Mouse (Mus musculus) MEL (cell line): ENCODE results near the gene Rnf114. TPM values are rescaled to one million over a fixed set of nuclear protein-coding genes. Genes with fewer than 3 reads are reported as not detected.
A peak's percentile ranks its signal among the peaks of the same experiment; 100 is the strongest.

Experiments used
- DNase-seq: peaks from one replicate; pipeline ENCODE4 v3.0.0; 2011; ENCODE audit warnings: low read depth, low spot score
- H3K27ac ChIP-seq: 2 replicates; pipeline ENCODE4 v1.5.1; 2012; ENCODE audit warnings: low read depth, mild to moderate bottlenecking, control low read depth, low read length, moderate library complexity; ENCODE audit not compliant: control insufficient read depth
- H3K27me3 ChIP-seq, 2 experiments: fragments of 150-350 bp in 1 of 2; sonication (generic) in 1 of 2; 2 replicates each; pipeline ENCODE4 v1.6.1; 2012; ENCODE audit warnings: low read length in 2 of 2, mild to moderate bottlenecking in 2 of 2, improper control_type of control experiment in 1 of 2, moderate library complexity in 1 of 2; ENCODE audit not compliant: insufficient read depth in 2 of 2, control insufficient read depth in 1 of 2
- H3K36me3 ChIP-seq, 2 experiments: 2 replicates each; pipeline ENCODE4 v1.6.1; 2012 to 2014; ENCODE audit warnings: low read length in 2 of 2, improper control_type of control experiment in 1 of 2, inconsistent platforms in 1 of 2, mild to moderate bottlenecking in 1 of 2; ENCODE audit not compliant: insufficient read depth in 2 of 2, control insufficient read depth in 1 of 2
- H3K4me1 ChIP-seq, 2 experiments: fragments of 150-350 bp in 1 of 2; sonication (generic) in 1 of 2; 2 replicates each; pipeline ENCODE4 v1.6.1; 2012; ENCODE audit warnings: low read length in 2 of 2, improper control_type of control experiment in 1 of 2, mild to moderate bottlenecking in 1 of 2; ENCODE audit not compliant: insufficient read depth in 2 of 2, control insufficient read depth in 1 of 2
- H3K4me3 ChIP-seq, 2 experiments: fragments of 150-350 bp in 1 of 2; sonication (generic) in 1 of 2; 2 replicates each; pipeline ENCODE4 v1.5.1; 2012; ENCODE audit warnings: low read depth in 2 of 2, low read length in 2 of 2, mild to moderate bottlenecking in 2 of 2, moderate library complexity in 2 of 2, control low read depth in 1 of 2, improper control_type of control experiment in 1 of 2; ENCODE audit not compliant: control insufficient read depth in 1 of 2, insufficient read depth in 1 of 2
- H3K79me2 ChIP-seq: 2 replicates; pipeline ENCODE4 v1.6.1; 2012; ENCODE audit warnings: mild to moderate bottlenecking, low read length, moderate library complexity; ENCODE audit not compliant: control insufficient read depth, poor library complexity, insufficient read depth
- H3K9ac ChIP-seq: 2 replicates; pipeline ENCODE4 v1.6.1; 2012; ENCODE audit warnings: low read depth, mild to moderate bottlenecking, control low read depth, low read length, moderate library complexity; ENCODE audit not compliant: control insufficient read depth, poor library complexity, severe bottlenecking
- H3K9me3 ChIP-seq: fragments of 150-350 bp; sonication (generic); replicated peaks from 2 replicates; pipeline ENCODE4 v1.6.1; 2012; ENCODE audit warnings: mild to moderate bottlenecking, low read length, improper control_type of control experiment, moderate library complexity; ENCODE audit not compliant: insufficient read depth
- BHLHE40 ChIP-seq: IDR thresholded peaks from 2 replicates; pipeline ENCODE4 v1.6.1; 2012; ENCODE audit warnings: low read depth, mild to moderate bottlenecking, inconsistent platforms, low read length, improper control_type of control experiment, borderline replicate concordance
- CHD1 ChIP-seq: IDR thresholded peaks from 2 replicates; pipeline ENCODE4 v1.6.1; 2012; ENCODE audit warnings: low read depth, mild to moderate bottlenecking, inconsistent platforms, low read length, improper control_type of control experiment
- CHD2 ChIP-seq: IDR thresholded peaks from 2 replicates; pipeline ENCODE4 v1.6.1; 2011; ENCODE audit warnings: low read length, improper control_type of control experiment
- E2F4 ChIP-seq: IDR thresholded peaks from 2 replicates; pipeline ENCODE4 v1.6.1; 2011; ENCODE audit warnings: low read depth, low read length, improper control_type of control experiment, borderline replicate concordance
- ELF1 ChIP-seq: IDR thresholded peaks from 2 replicates; pipeline ENCODE4 v1.6.1; 2014; ENCODE audit warnings: low read depth, mild to moderate bottlenecking, inconsistent platforms, low read length, improper control_type of control experiment, moderate library complexity
- EP300 ChIP-seq, 2 experiments: IDR thresholded peaks; 2 replicates each; pipeline ENCODE4 v1.6.1; 2011; ENCODE audit warnings: improper control_type of control experiment in 2 of 2, low read length in 2 of 2, low read depth in 1 of 2, mild to moderate bottlenecking in 1 of 2
- HCFC1 ChIP-seq: IDR thresholded peaks from 2 replicates; pipeline ENCODE4 v1.6.1; 2012; ENCODE audit warnings: low read depth, mild to moderate bottlenecking, inconsistent platforms, low read length, improper control_type of control experiment, moderate library complexity
- KAT2A ChIP-seq: conservative IDR thresholded peaks from 2 replicates; pipeline ENCODE4 v1.6.1; 2012; ENCODE audit warnings: low read depth, low read length, improper control_type of control experiment, inconsistent platforms
- MAX ChIP-seq: IDR thresholded peaks from 2 replicates; pipeline ENCODE4 v1.6.1; 2011; ENCODE audit warnings: low read length, improper control_type of control experiment
- MAZ ChIP-seq: IDR thresholded peaks from 2 replicates; pipeline ENCODE4 v1.6.1; 2012; ENCODE audit warnings: low read depth, mild to moderate bottlenecking, inconsistent platforms, low read length, improper control_type of control experiment
- MXI1 ChIP-seq: IDR thresholded peaks from 2 replicates; pipeline ENCODE4 v1.6.1; 2011; ENCODE audit warnings: mild to moderate bottlenecking, low read depth, low read length, improper control_type of control experiment
- NELFE ChIP-seq: IDR thresholded peaks from 2 replicates; pipeline ENCODE4 v1.6.1; 2011; ENCODE audit warnings: low read depth, low read length, improper control_type of control experiment
- NRF1 ChIP-seq: IDR thresholded peaks from 2 replicates; pipeline ENCODE4 v1.6.1; 2014; ENCODE audit warnings: low read depth, mild to moderate bottlenecking, inconsistent platforms, low read length, improper control_type of control experiment, moderate library complexity; ENCODE audit not compliant: poor library complexity, insufficient read depth, severe bottlenecking
- POLR2A ChIP-seq, 2 experiments: IDR thresholded peaks; 2 replicates each; pipeline ENCODE4 v1.6.1; 2011 to 2012; ENCODE audit warnings: low read length in 2 of 2, mild to moderate bottlenecking in 2 of 2, control low read depth in 1 of 2, improper control_type of control experiment in 1 of 2, low read depth in 1 of 2, moderate library complexity in 1 of 2; ENCODE audit not compliant: control insufficient read depth in 1 of 2, insufficient read depth in 1 of 2, poor library complexity in 1 of 2
- POLR2AphosphoS2 ChIP-seq: IDR thresholded peaks from 2 replicates; pipeline ENCODE4 v1.6.1; 2011; ENCODE audit warnings: low read length, improper control_type of control experiment
- POLR2AphosphoS5 ChIP-seq: IDR thresholded peaks from 2 replicates; pipeline ENCODE4 v1.6.1; 2012; ENCODE audit warnings: low read depth, borderline replicate concordance, mild to moderate bottlenecking, inconsistent platforms, low read length, moderate library complexity, mixed read lengths
- RAD21 ChIP-seq: IDR thresholded peaks from 2 replicates; pipeline ENCODE4 v1.6.1; 2011; ENCODE audit warnings: mild to moderate bottlenecking, low read depth, low read length, improper control_type of control experiment
- RCOR1 ChIP-seq: IDR thresholded peaks from 2 replicates; pipeline ENCODE4 v1.6.1; 2012; ENCODE audit warnings: low read depth, mild to moderate bottlenecking, inconsistent platforms, low read length, improper control_type of control experiment
- SIN3A ChIP-seq: IDR thresholded peaks from 2 replicates; pipeline ENCODE4 v1.6.1; 2012; ENCODE audit warnings: low read length, improper control_type of control experiment, inconsistent platforms
- TCF12 ChIP-seq: IDR thresholded peaks from 2 replicates; pipeline ENCODE4 v1.6.1; 2014; ENCODE audit warnings: low read depth, mild to moderate bottlenecking, inconsistent platforms, low read length, improper control_type of control experiment, moderate library complexity
- UBTF ChIP-seq: IDR thresholded peaks from 2 replicates; pipeline ENCODE4 v1.6.1; 2012; ENCODE audit warnings: low read depth, mild to moderate bottlenecking, inconsistent platforms, low read length, improper control_type of control experiment, moderate library complexity, borderline replicate concordance; ENCODE audit not compliant: insufficient read depth
- USF1 ChIP-seq: IDR thresholded peaks from 2 replicates; pipeline ENCODE4 v1.6.1; 2014; ENCODE audit warnings: low read depth, mild to moderate bottlenecking, inconsistent platforms, low read length, improper control_type of control experiment, moderate library complexity
- ZMIZ1 ChIP-seq: IDR thresholded peaks from 2 replicates; pipeline ENCODE4 v1.6.1; 2012; ENCODE audit warnings: low read depth, mild to moderate bottlenecking, inconsistent platforms, low read length, improper control_type of control experiment, moderate library complexity
- ZNF384 ChIP-seq: IDR thresholded peaks from 2 replicates; pipeline ENCODE4 v1.6.1; 2012; ENCODE audit warnings: low read depth, mild to moderate bottlenecking, inconsistent platforms, low read length, improper control_type of control experiment
- polyA plus RNA-seq, 2 experiments: library from polyadenylated mRNA; stranded (reverse) in 1 of 2; unstranded in 1 of 2; fragments of >175 nt in 1 of 2; fragments of >200 nt in 1 of 2; gene quantifications; 2 replicates each; pipeline versions ENCODE4 v1.2.1 to v1.2.4; 2012; ENCODE audit warnings: low replicate concordance in 2 of 2, low read depth in 1 of 2; ENCODE audit not compliant: insufficient read length in 2 of 2, insufficient read depth in 1 of 2, missing spikeins in 1 of 2
- total RNA-seq: library from RNA; depleted of rRNA; stranded (reverse); fragments of 300-350 nt; gene quantifications from 2 replicates; pipeline ENCODE4 v1.2.3, GENCODE M21; 2012

Gene Rnf114
- total and polyA plus RNA-seq, 3 experiments: 44.0 to 49.2 TPM; not detected in 1

DNA sequence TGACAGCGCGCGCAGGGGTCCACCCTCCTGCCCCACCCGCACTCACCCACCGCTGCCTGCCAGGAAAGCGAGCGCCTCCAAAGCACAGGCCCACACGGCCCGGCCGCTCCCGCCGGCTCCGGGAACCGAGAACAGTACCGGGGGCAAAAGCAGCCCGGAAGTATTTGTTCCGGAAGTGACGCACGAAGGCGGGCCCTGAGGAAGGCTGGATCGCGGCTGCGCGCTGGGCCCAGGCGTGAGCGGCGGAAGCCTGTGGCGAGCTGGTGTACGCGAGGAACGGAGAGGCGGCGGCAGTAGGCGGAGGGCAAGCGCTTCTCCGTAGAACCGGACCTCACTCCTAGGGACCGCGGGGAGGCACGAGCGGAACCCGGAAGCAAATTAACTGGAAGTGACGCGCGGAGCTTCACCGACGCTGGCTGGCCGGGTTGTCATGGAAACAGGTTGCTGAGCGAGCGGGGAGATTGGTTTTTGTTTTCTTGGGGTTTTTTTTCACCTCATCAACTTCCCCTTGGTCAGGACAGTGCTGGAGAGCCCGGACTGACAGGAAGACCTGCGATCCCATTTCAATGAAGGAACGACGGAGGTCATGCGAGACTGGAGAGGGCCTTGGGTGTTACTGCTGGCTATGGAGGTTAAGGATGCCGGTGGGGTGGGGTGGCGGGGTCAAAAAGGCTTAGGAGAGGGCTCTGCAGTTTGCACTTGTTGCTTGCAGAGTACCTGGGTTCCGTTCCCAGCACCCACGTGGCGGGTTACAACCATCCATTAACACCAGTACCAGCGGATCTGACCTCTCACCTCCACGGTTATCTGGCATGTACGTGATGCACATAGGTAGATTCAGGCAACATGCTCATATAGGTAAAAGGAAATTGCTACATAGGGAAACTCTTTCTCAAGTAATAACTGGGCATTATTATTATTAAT lies 530 bp downstream of the Rnf114 start, which contains the start of gene Spata2:
Gene Spata2, minus strand, starts transcription at position 175 of the 924 bp plus-strand sequence.
- peaks cover 5 to 7% of the 10 kb centered on the region in 2 experiments; a peak in 2 of 4 replicates for H3K4me1 ChIP-seq
- H3K27me3 ChIP-seq: no peaks in the 10 kb centered on the region
- TF ChIP-seq ZMIZ1 (peak; percentile 71), USF1 (0 out of 2 replicates have a peak, but pooled peaks have one; percentile 26), RCOR1 (peak; percentile 41; the same call in 1 of the 2 replicates), MAX (peak; percentile 59; the same call in 1 of the 2 replicates), HCFC1 (peak; percentile 90), POLR2A (IDR thresholded peaks at IDR 0.05; ENCODE audit: control insufficient read depth in 1 of 2, insufficient read depth in 1 of 2, low read depth in 1 of 2, low read length in 2 of 2, poor library complexity in 1 of 2) (peak in 1 of 2 experiments; percentile 52; a peak in 3 of 4 replicates), MXI1 (peak; percentile 92), SIN3A (peak; percentile 97), ELF1 (peak; percentile 85), CHD2 (no peak; the same call in 1 of the 2 replicates), BHLHE40 (peak; percentile 57; the same call in 1 of the 2 replicates), RAD21 (no peak), TCF12 (no peak), EP300 (IDR thresholded peaks at IDR 0.05; ENCODE audit: low read depth in 1 of 2, low read length in 2 of 2) (0 out of 4 replicates have a peak, but pooled peaks of 1 of the 2 experiments have one; percentile 22), NELFE (peak; percentile 80), MAZ (peak; percentile 50; the same call in 1 of the 2 replicates), UBTF (0 out of 2 replicates have a peak, but pooled peaks have one; percentile 20), ZNF384 (peak; percentile 82), CHD1 (no peak), NRF1 (peak; percentile 76), POLR2AphosphoS2 (peak; percentile 83; the same call in 1 of the 2 replicates), KAT2A (peak; percentile 71; the same call in 1 of the 2 replicates), E2F4 (no peak), POLR2AphosphoS5 (no peak)
- TF ChIP-seq, all 39 proteins: peak for 18
- Histone ChIP-seq H3K4me3 (peak within 1 kb of the TSS; percentile 67 to 83), H3K36me3 (peaks cover 1 to 9% of the 10 kb centered on the region in 2 experiments; a peak in 2 of 4 replicates), H3K9me3 (no peaks in the 10 kb centered on the region), H3K79me2 (peaks cover 34% of the 10 kb centered on the region), H3K9ac (peak within 1 kb of the TSS; percentile 76), H3K27ac (peak within 1 kb of the TSS; percentile 90)
- DNase-seq: peak; percentile 92
